Mouse (Mus musculus) megakaryocyte, embryonic 14.5 days (primary cell): ENCODE results near the gene Olfr1499.

Source experiments
- FLI1 ChIP-seq: IDR thresholded peaks from 2 replicates; pipeline ENCODE4 v1.6.1; 2012; ENCODE audit warnings: low read length, inconsistent platforms, mixed read lengths
- GATA1 ChIP-seq: IDR thresholded peaks from 3 replicates; pipeline ENCODE4 v1.6.1; 2012; ENCODE audit warnings: mixed read lengths, low read length, inconsistent platforms, borderline replicate concordance

DNA sequence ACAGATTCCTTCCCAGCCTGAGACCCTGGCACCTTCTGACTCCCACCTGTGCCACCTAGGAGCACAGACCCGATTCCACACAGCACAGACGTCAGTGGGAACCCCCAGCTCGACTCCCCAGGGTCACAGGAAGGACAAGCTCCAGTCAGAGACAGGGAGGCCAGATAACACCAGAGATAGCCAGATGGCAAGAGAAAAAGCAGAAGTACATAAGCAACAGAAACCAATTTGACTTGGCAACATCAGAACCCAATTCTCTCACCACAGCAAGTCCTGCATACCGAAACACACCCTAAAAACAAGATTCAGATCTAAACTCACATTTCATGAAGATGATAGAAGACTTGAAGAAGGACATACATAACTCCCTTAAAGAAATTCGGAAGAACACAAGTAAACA, 1.6 kb upstream of the Olfr1499 start:
- TF ChIP-seq GATA1 (no peak), FLI1 (no peak)
